Mouse (Mus musculus): ENCODE data around the gene Trhr2.

Trhr2 gene

DNA sequence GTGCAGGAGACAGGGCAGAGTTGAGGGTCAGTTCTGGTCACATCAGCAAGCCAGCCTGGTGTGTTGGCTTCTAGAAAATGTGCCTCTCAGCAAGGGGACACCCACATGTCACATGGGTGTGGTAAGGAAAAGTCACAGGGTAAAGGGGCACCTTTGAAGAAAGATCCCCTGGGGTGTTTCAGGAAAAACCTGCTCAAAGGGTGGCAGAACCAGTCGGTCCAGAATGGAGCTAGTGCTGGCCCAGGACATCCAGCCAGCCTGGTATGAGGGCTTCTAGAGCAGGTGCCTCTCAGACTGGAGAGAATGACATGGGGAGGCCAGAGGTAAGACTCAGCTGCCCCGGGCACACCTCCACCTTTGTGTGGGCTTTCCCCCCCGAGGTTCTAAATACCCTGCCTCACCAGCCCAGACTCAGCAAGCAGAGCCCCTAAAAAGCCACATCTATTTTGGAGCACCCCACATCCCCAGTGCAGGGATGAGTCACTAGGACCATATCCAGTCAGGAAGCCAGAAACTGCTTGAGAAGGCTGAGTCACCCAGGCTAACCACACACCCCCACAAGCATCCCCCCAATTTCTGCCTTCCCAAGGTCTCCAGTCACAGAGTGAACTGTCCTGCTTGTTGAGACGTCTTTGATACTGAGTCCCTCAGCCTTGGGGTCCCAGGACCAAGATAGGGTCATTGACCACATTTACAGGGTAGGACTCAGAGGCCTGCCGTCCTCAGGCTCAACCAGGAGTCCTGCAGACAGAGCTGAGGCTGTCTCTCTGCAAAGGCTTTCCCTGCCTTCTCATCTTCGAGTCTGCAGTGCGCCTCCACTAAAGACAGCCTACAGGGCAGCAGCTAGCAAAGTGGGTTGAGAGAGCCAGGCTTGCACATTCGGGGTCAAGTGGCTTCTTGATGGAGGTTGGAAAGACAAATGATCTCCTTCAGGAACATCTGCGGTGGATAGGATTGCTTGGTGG, 4.6 kb downstream of the Trhr2 start:
- DNase-seq (ENCODE audit: low spot score in 2 of 2): no peak

DNA sequence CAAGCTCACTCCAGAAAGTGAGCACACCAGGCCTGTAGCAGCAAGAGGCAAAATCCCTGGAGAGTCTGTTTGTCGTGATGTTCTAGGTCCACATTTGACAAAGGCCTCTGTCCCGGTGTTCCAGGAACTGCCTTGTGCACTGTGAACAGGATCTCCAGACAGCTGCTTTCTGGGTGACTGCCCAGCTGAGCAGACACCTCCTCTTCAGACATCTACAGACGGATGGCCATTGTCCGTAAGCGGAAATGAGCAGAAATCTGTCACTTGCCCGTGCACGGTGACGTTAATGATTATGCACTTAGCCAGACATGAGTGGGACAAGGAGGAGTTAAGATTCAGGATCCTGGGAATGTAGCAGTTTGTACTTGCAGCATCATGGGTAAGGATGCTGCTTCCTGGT, 6.4 kb downstream of the Trhr2 start:
- no peak for DNase-seq (ENCODE audit: low spot score in 2 of 2)

DNA sequence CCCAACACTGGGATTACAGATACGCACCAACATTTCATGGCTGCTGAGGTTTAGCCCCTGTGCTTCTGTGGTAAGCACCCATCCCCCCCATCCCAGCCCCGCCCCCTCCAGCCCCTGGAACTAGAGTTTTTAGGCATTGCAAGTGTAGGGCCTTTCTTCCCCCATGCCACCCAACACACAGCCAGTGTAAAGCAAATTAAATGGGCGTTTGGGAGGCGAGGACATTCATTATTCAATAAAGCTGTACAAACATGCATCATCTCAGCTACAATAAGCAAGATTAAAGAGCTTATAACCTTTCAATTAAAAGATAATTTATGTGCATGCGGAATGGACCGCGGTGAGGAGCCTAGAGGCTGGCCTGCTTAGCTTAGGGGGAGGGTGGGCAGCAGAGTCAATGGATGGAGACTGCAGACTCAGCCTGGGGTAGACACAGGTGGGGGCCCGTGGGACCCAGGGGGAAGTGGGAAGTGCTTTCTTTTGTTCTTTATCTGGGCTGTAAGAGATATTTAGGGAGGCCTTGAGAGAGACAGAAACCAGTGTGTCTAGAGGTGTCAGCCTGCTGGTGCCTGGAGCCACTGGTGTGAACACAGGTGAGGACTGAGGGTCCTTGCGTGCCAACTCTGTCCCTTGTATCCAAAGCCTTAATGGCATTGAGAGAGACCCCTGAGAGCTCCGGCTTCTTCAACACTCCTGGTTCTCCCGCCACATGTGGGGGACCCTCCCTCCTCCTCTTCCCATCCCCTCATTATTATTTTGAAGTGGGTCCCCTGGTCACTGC, 10.0 kb downstream of the Trhr2 start:
- DNase-seq (ENCODE audit: low spot score in 2 of 2): no peak

DNA sequence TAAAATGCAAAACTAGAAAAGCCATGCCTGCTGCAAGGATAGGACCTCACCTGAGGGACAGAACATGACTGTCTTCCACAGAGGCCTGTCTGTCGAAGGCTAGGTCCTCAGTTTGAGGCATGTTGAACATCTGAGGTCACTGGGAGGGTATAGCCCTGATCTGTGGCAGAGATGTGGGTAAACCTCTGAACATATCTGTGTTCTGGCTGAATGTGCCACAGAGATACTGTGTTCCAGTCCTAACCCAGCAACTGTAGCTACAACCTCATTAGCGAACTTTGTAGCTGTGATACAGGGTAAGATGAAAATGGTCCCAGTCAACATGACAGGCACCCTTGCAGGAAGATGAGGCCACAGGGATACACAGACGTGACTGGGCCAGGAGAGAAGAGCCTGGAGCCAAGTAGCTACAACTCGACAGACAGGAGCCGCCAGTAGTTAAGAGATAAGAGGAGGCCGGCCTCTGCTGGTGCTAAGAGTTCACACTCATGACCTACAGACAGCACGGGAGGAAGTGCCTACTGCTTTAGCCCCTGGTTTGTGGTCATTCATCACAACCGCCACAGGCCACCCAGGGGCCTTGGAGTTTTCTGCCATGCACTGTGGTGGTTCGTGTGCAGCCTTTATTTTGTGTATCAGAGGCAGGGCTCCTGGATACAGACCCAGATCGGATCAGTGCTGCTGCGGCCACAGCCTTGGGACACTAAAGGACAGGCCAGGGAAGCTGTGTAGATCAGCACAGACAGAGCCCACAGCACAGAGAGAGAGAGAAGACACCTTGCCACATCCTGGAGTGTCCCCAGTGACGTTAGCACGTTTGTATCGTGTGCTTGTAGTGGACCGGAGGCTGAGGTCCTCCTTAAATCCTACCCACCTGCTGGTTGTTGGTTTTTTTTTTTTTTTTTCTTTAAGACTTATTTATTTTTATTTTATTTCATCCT, 10.9 kb downstream of the Trhr2 start:
- no peak for DNase-seq (ENCODE audit: low spot score in 2 of 2)

DNA sequence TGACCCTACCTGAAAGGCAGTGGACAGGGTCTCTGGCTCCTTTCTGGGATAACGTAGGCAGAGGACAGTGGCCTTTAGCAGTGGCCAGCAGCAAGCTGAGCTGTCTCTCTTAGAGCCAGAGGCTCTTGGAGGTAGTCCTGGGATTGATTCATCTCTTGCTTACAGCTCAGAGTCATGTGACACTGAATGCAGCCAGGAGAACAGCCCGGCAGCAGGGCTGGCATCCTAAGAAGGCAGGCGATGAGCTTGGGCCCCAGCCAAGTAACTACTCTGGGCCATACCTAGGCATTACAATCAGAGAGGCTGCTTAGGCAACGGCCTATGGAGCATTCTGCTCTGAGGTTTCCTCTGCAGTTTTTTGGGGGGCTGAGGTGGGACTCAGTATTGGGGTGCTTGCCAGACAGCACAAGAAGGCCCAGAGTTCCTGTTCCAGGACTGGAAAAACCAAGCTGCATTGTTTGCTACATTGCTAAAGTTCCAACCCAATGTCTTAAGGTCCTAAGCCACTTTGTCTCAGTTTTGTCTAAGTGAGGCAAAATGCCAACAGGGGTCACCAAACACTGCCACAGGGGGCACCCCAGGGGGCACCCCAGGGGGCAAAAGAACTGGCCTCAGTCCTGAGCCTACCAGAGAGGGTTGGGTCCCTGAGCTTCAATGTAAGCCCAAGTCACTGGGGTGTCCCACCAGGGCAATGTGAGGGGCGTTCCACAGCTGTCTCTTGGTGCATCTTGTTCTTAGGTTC, 12.6 kb downstream of the Trhr2 start:
- peak in 1 of 2 experiments; percentile 76 for DNase-seq (ENCODE audit: low spot score in 2 of 2)

DNA sequence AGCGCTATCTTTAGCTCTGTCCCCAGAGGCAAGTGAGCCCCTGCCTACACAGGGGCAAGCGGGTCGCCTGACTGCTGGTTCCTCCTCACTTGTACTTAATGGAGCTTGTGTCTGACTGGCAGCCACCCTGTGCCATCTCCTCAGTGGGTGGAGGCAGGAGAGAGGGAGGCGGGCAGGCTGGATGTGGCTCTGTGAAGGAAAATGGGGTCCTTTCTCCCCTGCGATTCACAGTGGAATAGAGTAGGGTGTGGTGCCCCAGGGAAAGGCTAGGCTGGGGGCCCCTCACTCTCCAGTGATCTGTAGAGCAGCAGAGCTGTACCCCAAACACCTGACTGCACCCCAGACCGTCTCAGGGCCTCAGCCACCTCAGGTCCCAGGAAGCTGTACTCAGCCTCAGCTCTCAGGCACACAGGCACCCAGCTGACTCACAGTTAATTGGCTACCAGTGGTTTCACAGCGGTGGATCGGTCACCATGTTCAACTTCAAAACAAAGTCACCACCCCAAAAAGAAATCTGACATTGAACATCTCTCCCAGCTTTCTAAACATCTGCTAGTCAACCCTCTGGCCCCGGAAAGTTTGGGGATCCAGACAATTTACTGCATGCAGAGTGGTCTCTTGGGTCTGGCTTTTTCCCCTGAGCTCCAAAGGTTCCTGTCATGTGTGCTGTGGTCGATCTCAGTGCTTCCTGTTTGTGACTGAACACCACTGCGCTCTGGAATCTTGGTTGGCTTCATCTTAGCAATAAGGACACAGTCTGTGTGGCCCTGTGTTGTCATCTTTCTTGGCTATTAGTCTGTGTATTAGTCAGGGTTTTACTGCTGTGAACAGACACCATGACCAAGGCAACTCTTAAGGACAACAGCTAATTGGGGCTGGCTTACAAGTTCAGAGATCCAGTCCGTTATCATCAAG, 15.1 kb downstream of the Trhr2 start:
- no peak for DNase-seq (ENCODE audit: low spot score in 2 of 2)

DNA sequence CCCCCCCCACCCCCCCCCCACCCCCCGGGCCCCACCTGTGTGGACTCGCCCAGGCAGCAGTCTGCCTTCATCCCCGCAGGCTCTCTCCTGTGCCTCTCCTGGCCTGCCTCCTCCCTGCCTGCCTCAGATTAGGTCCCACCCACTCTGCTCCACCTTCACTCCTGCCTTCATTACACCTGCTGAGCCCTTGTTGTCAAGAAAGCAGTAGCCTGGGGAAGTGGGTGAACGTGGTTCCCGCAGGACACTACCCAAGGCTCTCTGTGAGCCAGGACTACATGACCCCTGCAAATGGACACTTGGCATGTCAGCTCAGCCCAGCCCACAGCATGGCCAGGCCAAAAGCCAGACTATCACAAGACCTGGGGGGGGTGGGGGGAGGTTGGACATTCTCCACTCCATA, 16.3 kb downstream of the Trhr2 start:
- no peak for DNase-seq (ENCODE audit: low spot score in 2 of 2)

DNA sequence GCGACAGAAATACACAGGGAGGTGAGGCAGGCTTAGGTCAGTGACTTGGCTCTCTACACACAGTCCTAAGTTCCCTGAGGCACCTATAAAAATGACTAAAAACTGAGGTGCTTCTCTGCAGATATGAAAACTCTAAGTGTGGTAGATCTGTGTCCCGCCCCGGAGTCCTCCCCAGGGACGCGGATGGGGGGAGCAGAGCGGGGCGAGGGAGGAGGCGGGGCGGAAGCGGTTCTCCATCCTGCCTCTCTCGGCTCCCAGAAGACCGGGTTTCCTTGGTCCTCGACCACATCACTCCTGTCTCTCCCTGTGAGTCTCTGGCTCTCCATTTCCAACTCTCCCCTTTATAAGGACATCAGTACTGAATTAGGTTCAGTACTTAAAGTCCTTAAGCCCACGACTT, 16.8 kb downstream of the Trhr2 start:
- no peak for DNase-seq (ENCODE audit: low spot score in 2 of 2)

DNA sequence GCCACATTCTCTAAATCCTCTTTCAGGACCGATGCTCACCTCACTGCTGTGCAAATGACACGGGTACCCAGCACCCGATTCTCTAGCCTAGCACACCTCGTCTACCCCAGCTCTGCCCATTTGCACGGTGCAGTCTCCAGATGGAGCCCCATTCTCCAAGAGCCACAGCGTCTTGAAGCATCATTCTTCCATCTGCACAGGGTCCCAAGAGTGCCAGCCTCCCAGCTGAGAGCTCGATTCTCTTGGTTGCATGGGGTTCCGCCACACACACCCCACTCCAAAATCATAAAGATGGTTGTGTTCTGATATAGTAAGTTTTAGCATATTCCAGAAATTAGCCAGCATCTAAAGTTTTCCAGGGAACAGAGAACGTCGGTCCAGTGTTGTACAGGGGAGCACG, 17.2 kb downstream of the Trhr2 start:
- no peak for DNase-seq (ENCODE audit: low spot score in 2 of 2)

DNA sequence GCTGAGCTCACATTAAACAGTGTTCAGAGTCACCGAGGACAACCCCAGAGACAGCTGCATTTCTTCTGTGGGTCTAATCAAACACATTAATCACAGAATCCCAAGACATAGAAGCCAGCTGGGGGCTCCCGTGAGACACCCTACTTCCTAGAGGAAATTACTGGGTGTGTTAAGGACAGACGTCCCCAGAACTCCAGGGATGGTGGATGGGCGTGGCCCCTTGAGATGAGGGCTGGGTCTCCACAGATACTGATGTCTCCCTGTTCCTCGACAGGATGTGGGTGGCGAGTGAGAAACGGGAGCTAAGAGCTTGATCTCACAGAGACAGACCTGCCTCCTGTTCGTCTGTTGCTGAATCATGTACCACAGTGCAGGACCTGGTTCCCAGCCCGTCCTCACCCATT, 17.7 kb downstream of the Trhr2 start:
- DNase-seq (ENCODE audit: low spot score in 2 of 2): no peak

DNA sequence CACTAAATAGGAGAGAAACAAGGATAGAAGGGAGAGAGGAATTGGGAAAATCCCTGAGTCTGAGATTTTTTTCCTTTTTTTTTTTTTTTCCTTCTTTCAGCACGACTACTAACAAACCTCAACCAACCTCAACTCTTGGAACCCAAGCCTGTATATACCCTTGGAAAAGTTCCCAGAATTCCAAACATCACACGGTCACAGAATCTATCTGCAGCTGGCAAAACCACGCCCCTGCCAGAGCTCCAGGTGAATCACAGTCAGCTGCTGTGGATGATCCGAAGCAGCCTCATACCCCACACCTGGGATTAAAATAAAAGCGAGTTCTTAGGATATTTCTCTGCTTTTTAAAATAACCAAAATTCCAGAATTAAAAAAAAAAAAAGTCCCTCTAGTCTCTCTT, 18.2 kb downstream of the Trhr2 start:
- no peak for DNase-seq (ENCODE audit: low spot score in 2 of 2)

DNA sequence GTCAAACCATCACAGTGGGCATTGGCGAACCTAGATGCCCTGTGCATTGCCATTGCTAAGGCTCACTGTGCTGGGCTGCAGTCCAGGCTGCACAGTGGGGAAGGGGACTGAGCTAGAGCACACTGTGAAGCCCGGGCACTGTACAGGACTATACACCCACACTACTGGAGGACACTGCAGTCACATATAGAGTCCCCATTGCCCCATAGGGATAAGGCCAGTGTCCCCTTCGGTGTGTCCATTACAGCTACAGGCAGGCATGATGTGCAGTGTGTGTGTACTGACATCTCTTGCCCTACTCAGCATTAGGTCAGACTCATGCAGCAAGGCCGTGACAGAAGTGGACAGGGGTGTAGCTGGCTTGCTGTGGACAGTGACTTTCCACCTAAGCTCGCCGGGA, 18.8 kb downstream of the Trhr2 start:
- DNase-seq (ENCODE audit: low spot score in 2 of 2): no peak

DNA sequence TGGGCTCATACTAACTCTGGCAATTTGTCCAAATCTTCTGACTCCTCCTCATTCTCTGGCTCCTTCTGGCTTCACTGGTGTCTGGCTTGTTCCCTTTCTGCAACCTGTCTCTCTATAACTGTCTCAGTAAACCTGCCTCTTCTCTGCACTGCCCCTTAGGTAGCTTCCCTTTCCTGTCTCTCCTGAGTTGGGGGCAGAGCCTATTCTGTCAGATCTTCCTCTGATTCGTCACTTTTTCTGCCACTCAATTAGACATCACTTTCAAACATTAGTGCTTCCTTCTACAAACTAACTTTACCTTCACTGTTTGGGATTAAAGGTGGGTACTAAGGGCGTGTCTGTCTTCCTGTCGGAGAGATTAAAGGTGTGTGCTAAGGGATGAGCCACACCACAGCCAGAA, 19.8 kb downstream of the Trhr2 start:
- no peak for DNase-seq (ENCODE audit: low spot score in 2 of 2)

DNA sequence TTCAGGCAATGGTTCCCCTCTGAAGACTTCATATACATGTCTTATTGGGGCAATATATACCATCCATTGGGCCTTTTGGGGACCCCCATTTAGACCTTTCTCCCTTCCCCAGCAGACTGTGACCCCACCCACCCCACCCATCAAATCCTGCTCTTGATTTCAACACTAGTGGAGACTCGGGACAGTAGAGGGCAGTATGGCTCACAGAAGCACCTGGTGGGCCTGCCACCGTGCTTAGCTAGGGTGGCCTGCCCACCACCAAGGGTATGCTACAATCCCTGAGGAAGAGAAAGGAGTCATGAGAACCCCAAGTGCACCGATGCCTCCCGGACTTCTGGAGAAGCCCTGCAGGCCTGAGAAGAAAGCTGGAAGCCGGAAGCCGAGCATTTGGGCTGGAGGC, 21.7 kb downstream of the Trhr2 start:
- DNase-seq (ENCODE audit: low spot score in 2 of 2): no peak

DNA sequence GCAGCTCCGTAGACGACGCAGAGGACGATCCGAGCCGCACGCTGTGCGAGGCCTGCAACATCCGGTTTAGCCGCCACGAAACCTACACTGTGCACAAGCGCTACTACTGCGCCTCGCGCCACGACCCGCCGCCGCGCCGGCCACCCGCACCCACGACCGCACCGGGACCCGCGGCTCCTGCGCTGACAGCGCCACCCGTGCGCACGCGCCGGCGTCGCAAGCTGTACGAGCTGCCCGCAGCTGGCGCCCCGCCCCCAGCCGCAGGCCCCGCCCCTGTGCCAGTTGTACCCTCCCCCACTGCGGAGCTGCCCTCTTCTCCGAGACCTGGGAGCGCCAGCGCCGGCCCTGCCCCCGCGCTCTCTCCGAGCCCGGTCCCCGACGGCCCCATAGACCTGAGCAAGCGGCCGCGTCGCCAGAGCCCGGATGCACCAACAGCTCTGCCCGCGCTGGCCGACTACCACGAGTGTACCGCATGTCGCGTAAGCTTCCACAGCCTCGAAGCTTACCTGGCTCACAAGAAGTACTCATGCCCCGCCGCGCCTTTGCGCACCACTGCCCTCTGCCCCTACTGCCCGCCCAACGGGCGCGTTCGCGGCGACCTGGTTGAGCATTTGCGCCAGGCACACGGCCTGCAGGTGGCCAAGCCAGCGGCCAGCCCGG, 24.2 kb downstream of the Trhr2 start:
- peak in 1 of 2 experiments; percentile 62 for DNase-seq (ENCODE audit: low spot score in 2 of 2)

DNA sequence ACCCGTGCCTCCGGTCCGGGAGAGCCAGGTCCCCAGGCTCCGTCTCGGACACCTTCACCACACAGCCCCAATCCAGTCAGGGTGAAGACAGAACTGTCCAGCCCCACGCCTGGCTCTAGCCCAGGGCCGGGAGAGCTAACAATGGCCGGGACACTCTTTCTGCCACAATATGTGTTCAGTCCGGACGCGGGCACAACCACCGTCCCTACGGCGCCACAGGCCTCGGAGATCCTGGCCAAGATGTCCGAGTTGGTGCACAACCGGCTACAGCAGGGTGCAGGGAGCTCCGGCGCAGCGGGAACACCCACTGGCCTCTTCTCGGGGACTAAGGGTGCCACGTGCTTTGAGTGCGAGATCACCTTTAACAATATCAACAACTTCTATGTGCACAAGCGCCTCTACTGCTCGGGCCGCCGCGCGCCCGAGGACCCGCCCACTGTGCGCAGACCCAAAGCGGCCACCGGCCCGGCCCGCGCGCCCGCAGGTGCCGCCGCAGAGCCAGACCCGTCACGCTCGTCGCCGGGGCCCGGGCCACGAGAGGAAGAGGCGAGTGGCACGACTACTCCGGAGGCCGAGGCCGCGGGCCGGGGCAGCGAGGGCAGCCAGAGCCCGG, 24.8 kb downstream of the Trhr2 start:
- peak in 1 of 2 experiments; percentile 38 for DNase-seq (ENCODE audit: low spot score in 2 of 2)

DNA sequence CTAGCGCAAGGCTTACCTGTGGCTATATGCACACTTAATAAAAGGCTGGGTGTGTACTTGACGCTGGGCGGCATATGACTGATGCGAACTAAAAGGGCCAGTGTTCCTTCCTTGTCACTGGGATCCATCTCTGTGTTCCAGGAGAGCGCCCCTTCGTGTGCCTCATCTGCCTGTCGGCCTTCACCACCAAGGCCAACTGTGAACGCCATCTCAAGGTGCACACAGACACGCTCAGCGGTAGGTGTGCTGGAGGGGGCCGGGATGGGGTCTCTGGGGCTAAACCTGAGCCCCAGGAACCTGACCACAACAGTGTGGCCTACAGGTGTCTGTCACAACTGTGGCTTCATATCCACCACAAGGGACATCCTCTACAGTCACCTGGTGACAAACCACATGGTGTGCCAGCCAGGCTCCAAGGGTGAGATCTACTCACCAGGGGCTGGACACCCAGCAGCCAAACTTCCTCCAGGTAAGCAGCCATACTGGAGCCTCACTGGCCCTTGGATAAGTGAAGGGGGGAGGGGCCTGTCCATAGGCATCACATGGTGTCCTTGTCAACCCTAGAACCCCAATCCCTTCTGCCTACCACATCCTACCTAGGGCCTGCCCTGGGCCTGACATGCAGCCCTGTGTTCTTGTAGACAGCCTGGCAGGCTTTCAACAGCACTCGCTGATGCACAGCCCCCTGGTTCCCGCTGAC, 25.6 kb downstream of the Trhr2 start:
- DNase-seq (ENCODE audit: low spot score in 2 of 2): no peak

DNA sequence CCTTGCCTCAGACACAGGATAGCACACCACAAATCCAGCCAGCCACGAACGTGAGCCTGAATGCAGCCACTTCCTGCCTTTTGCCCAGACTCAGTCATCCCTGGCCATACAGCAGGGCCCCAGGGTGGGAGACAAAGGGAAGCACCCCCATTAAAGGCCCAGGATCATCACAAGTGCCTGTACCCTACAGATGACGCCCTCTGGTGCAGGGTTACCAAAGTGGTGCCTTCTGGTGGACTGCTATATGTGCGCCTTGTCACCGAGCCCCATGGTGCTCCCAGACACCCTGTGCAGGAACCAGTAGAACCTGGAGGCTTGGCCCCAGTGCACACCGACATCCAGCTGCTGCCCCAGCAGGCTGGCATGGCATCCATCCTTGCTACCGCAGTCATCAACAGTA, 27.0 kb downstream of the Trhr2 start:
- DNase-seq (ENCODE audit: low spot score in 2 of 2): no peak

All from cerebellum, postnatal 4 days (tissue).